Mouse (Mus musculus) limb, embryonic 11.5 days (tissue): ENCODE measurements around the gene Slc4a7. TPM values are rescaled to one million over a fixed set of nuclear protein-coding genes. Genes with fewer than 3 reads are reported as not detected.

Source experiments
- ATAC-seq: fragments of 200-750 bp; cut with Nextera tagmentation; 2 replicates; pipeline ENCODE4 v1.8.0; 2017; ENCODE audit warnings: low read depth; ENCODE audit not compliant: insufficient number of reproducible peaks, low FRiP score, low TSS enrichment
- DNase-seq: peaks from one replicate; pipeline ENCODE4 v3.0.0-alpha.2; 2015; ENCODE audit warnings: low spot score
- H3K27ac ChIP-seq: fragments of 300-500 bp; sonication (generic); replicated peaks from 2 replicates; pipeline ENCODE4 v1.5.1; 2014; ENCODE audit warnings: low read depth, mild to moderate bottlenecking, low read length
- H3K27me3 ChIP-seq: fragments of 300-500 bp; sonication (generic); 2 replicates; pipeline ENCODE4 v1.6.1; 2014; ENCODE audit warnings: mild to moderate bottlenecking, low read length, mixed read lengths; ENCODE audit not compliant: control insufficient read depth, insufficient read depth
- H3K36me3 ChIP-seq: fragments of 300-500 bp; sonication (generic); 2 replicates; pipeline ENCODE4 v1.6.1; 2014; ENCODE audit warnings: mild to moderate bottlenecking, low read length, moderate library complexity, mixed read lengths; ENCODE audit not compliant: control insufficient read depth, insufficient read depth
- H3K4me1 ChIP-seq: fragments of 300-500 bp; sonication (generic); 2 replicates; pipeline ENCODE4 v1.6.1; 2014; ENCODE audit warnings: low read length, mixed read lengths; ENCODE audit not compliant: control insufficient read depth, insufficient read depth
- H3K4me2 ChIP-seq: fragments of 300-500 bp; sonication (generic); 2 replicates; pipeline ENCODE4 v1.6.1; 2014; ENCODE audit warnings: low read depth, mild to moderate bottlenecking, moderate library complexity; ENCODE audit not compliant: severe bottlenecking
- H3K4me3 ChIP-seq: fragments of 300-500 bp; sonication (generic); 2 replicates; pipeline ENCODE4 v1.5.1; 2014; ENCODE audit warnings: low read depth, low read length
- H3K9ac ChIP-seq: fragments of 300-500 bp; sonication (generic); 2 replicates; pipeline ENCODE4 v1.6.1; 2014; ENCODE audit warnings: mild to moderate bottlenecking, low read length
- H3K9me3 ChIP-seq: fragments of 300-500 bp; sonication (generic); 2 replicates; pipeline ENCODE4 v1.6.1; 2016; ENCODE audit warnings: low read length; ENCODE audit not compliant: control insufficient read depth
- WGBS: fragments of 180-500 bp; shearing (Covaris S2); extraction: QIAGEN DNeasy Blood & Tissue Kit; methylation state at CpG from one replicate; pipeline ENCODE4 v1.1.7; 2014; 5-methylcytosine and 5-hydroxymethylcytosine counted together
- polyA plus RNA-seq: library from polyadenylated mRNA; unstranded; fragments of >200 nt; fragmentation: Nextera tagmentation; extraction: Ambion mirVana; gene quantifications from 2 replicates; pipeline ENCODE4 v1.2.1, GENCODE M21; 2014

Slc4a7 gene
- polyA plus RNA-seq, 1 experiment from 2014 or later: 20.4 TPM

- peak overlapping the region; percentile 80 for H3K4me3 ChIP-seq
- 77% methylated on average over 2 of the region's 2 CpGs for WGBS
- ATAC-seq (no peak), DNase-seq (no peak)
- H3K27me3 ChIP-seq: no peaks in the 10 kb centered on the region
- H3K9me3 ChIP-seq: no peaks in the 10 kb centered on the region
- no peaks in the 10 kb centered on the region for H3K36me3 ChIP-seq
- H3K4me1 ChIP-seq: no peaks in the 10 kb centered on the region
- no peak overlapping the region for H3K27ac ChIP-seq
- H3K9ac ChIP-seq: no peak overlapping the region
- peak overlapping the region; percentile 41 for H3K4me2 ChIP-seq
These were observed 2.6 kb downstream of the Slc4a7 start for GRCm38 (mm10) chr14:14704651-14705050.

- no peaks in the 10 kb centered on the region for H3K9me3 ChIP-seq
- H3K4me3 ChIP-seq: no peak overlapping the region
- no peak overlapping the region for H3K9ac ChIP-seq
- DNase-seq (no peak), ATAC-seq (no peak)
- H3K4me1 ChIP-seq: no peaks in the 10 kb centered on the region
- 86% methylated on average over 3 of the region's 3 CpGs for WGBS
- H3K36me3 ChIP-seq: no peaks in the 10 kb centered on the region
- no peak overlapping the region for H3K4me2 ChIP-seq
- H3K27me3 ChIP-seq: no peaks in the 10 kb centered on the region
- no peak overlapping the region for H3K27ac ChIP-seq
These were observed 3.0 kb downstream of the Slc4a7 start for GRCm38 (mm10) chr14:14705126-14705525.

- no peaks in the 10 kb centered on the region for H3K9me3 ChIP-seq
- H3K4me1 ChIP-seq: no peaks in the 10 kb centered on the region
- H3K27me3 ChIP-seq: no peaks in the 10 kb centered on the region
- no peak for DNase-seq
- H3K27ac ChIP-seq: no peak overlapping the region
- ATAC-seq: no peak
- WGBS: 82% methylated on average over 1 of the region's 1 CpGs
- H3K9ac ChIP-seq: no peak overlapping the region
- H3K4me3 ChIP-seq: no peak overlapping the region
- H3K4me2 ChIP-seq: no peak overlapping the region
- H3K36me3 ChIP-seq: 0 out of 2 replicates have a peak, but pooled peaks cover 2% of the 10 kb centered on the region
These were observed 4.3 kb downstream of the Slc4a7 start for GRCm38 (mm10) chr14:14706381-14706780.

- H3K9ac ChIP-seq: no peak overlapping the region
- no peaks in the 10 kb centered on the region for H3K9me3 ChIP-seq
- no peak for DNase-seq
- H3K36me3 ChIP-seq: 0 out of 2 replicates have a peak, but pooled peaks cover 2% of the 10 kb centered on the region
- H3K4me3 ChIP-seq: no peak overlapping the region
- WGBS: 62% methylated on average over 1 of the region's 1 CpGs
- H3K4me2 ChIP-seq: no peak overlapping the region
- H3K4me1 ChIP-seq: no peaks in the 10 kb centered on the region
- H3K27ac ChIP-seq: no peak overlapping the region
- ATAC-seq: no peak
- H3K27me3 ChIP-seq: no peaks in the 10 kb centered on the region
These were observed 5.0 kb downstream of the Slc4a7 start for GRCm38 (mm10) chr14:14707061-14707460.

GRCm38 (mm10) chr14:14709021-14709420, 6.9 kb downstream of the Slc4a7 start:
- no peak for DNase-seq
- H3K27me3 ChIP-seq: no peaks in the 10 kb centered on the region
- H3K36me3 ChIP-seq: 0 out of 2 replicates have a peak, but pooled peaks cover 2% of the 10 kb centered on the region
- H3K4me3 ChIP-seq: no peak overlapping the region
- H3K9me3 ChIP-seq: no peaks in the 10 kb centered on the region
- no peak for ATAC-seq
- H3K9ac ChIP-seq: no peak overlapping the region
- H3K4me2 ChIP-seq: no peak overlapping the region
- WGBS: 93% methylated on average over 1 of the region's 1 CpGs
- H3K27ac ChIP-seq: no peak overlapping the region
- no peaks in the 10 kb centered on the region for H3K4me1 ChIP-seq

GRCm38 (mm10) chr14:14714130-14714529, 12.1 kb downstream of the Slc4a7 start:
- H3K27ac ChIP-seq: no peak overlapping the region
- H3K4me1 ChIP-seq: no peaks in the 10 kb centered on the region
- no peak overlapping the region for H3K4me3 ChIP-seq
- ATAC-seq: no peak
- no peaks in the 10 kb centered on the region for H3K27me3 ChIP-seq
- no peaks in the 10 kb centered on the region for H3K9me3 ChIP-seq
- H3K9ac ChIP-seq: no peak overlapping the region
- 0 out of 2 replicates have a peak, but pooled peaks cover 2% of the 10 kb centered on the region for H3K36me3 ChIP-seq
- no peak overlapping the region for H3K4me2 ChIP-seq
- DNase-seq: no peak

GRCm38 (mm10) chr14:14715794-14716193, 13.7 kb downstream of the Slc4a7 start:
- WGBS: 97% methylated on average over 2 of the region's 2 CpGs
- Histone ChIP-seq H3K4me3 (no peak overlapping the region), H3K4me1 (no peaks in the 10 kb centered on the region), H3K9ac (no peak overlapping the region), H3K27ac (no peak overlapping the region), H3K27me3 (no peaks in the 10 kb centered on the region), H3K36me3 (no peaks in the 10 kb centered on the region), H3K4me2 (no peak overlapping the region), H3K9me3 (no peaks in the 10 kb centered on the region)
- ATAC-seq (no peak), DNase-seq (no peak)

- ATAC-seq (no peak), DNase-seq (no peak)
These were observed 14.8 kb downstream of the Slc4a7 start for GRCm38 (mm10) chr14:14716843-14717242.

GRCm38 (mm10) chr14:14718556-14718955, 16.5 kb downstream of the Slc4a7 start:
- ATAC-seq (no peak), DNase-seq (no peak)
- 93% methylated on average over 4 of the region's 4 CpGs for WGBS
- Histone ChIP-seq H3K4me1 (no peaks in the 10 kb centered on the region), H3K36me3 (no peaks in the 10 kb centered on the region), H3K9ac (no peak overlapping the region), H3K27ac (no peak overlapping the region), H3K9me3 (no peaks in the 10 kb centered on the region), H3K4me3 (no peak overlapping the region), H3K4me2 (no peak overlapping the region), H3K27me3 (no peaks in the 10 kb centered on the region)

More at GRCm38 (mm10) chr14:14716843-14717242, 14.8 kb downstream of the Slc4a7 start:
- Histone ChIP-seq H3K27me3 (no peaks in the 10 kb centered on the region), H3K4me1 (no peaks in the 10 kb centered on the region), H3K4me2 (no peak overlapping the region), H3K4me3 (no peak overlapping the region), H3K27ac (no peak overlapping the region), H3K9ac (no peak overlapping the region), H3K36me3 (no peaks in the 10 kb centered on the region), H3K9me3 (no peaks in the 10 kb centered on the region)
- WGBS: 92% methylated on average over 6 of the region's 6 CpGs
